Mouse (Mus musculus) hindbrain, embryonic 13.5 days (tissue): ENCODE data around the gene Vwa5b1. TPM values are rescaled to one million over a fixed set of nuclear protein-coding genes. Genes with fewer than 3 reads are reported as not detected.

ENCODE experiments used
- ATAC-seq: fragments of 200-750 bp; cut with Nextera tagmentation; 2 replicates; pipeline ENCODE4 v1.8.0; 2017; ENCODE audit warnings: moderate TSS enrichment; ENCODE audit not compliant: low FRiP score
- H3K27ac ChIP-seq: fragments of 300-500 bp; sonication (generic); 2 replicates; pipeline ENCODE4 v1.5.1; 2015; ENCODE audit warnings: inconsistent platforms, mild to moderate bottlenecking, moderate library complexity
- H3K27me3 ChIP-seq: fragments of 300-500 bp; sonication (generic); 2 replicates; pipeline ENCODE4 v1.6.1; 2015; ENCODE audit warnings: mild to moderate bottlenecking, inconsistent platforms
- H3K36me3 ChIP-seq: fragments of 300-500 bp; sonication (generic); 2 replicates; pipeline ENCODE4 v1.6.1; 2015; ENCODE audit warnings: mild to moderate bottlenecking, inconsistent platforms
- H3K4me1 ChIP-seq: fragments of 300-500 bp; sonication (generic); replicated peaks from 2 replicates; pipeline ENCODE4 v1.6.1; 2015; ENCODE audit warnings: inconsistent platforms
- H3K4me2 ChIP-seq: fragments of 300-500 bp; sonication (generic); 2 replicates; pipeline ENCODE4 v1.6.1; 2015; ENCODE audit warnings: inconsistent platforms, mild to moderate bottlenecking, moderate library complexity
- H3K4me3 ChIP-seq: fragments of 300-500 bp; sonication (generic); 2 replicates; pipeline ENCODE4 v1.5.1; 2015; ENCODE audit warnings: mild to moderate bottlenecking, inconsistent platforms
- H3K9ac ChIP-seq: fragments of 300-500 bp; sonication (generic); 2 replicates; pipeline ENCODE4 v1.6.1; 2015; ENCODE audit warnings: mild to moderate bottlenecking, inconsistent platforms
- H3K9me3 ChIP-seq: fragments of 300-500 bp; sonication (generic); 2 replicates; pipeline ENCODE4 v1.6.1; 2016; ENCODE audit warnings: inconsistent platforms
- WGBS: fragments of 180-500 bp; shearing (Covaris S2); methylation state at CpG from one replicate; pipeline ENCODE4 v1.1.7; 2015; 5-methylcytosine and 5-hydroxymethylcytosine counted together
- polyA plus RNA-seq: library from polyadenylated mRNA; unstranded; fragments of >200 nt; fragmentation: Nextera tagmentation; extraction: Ambion mirVana; gene quantifications from 2 replicates; pipeline ENCODE4 v1.2.1, GENCODE M21; 2015

Gene Vwa5b1
- polyA plus RNA-seq: 1.3 TPM in 2 replicates

GRCm38 (mm10) chr4:138635428-138636145 is at the start of gene Vwa5b1:
Vwa5b1 (minus strand) TSS chr4:138635884.
- Histone ChIP-seq H3K4me3 (no peak within 1 kb of the TSS), H3K27ac (peak within 1 kb of the TSS; percentile 66)
- WGBS: 25% methylated on average over 8 of the region's 8 CpGs

GRCm38 (mm10) chr4:138682760-138683159 is 47.1 kb upstream of the Vwa5b1 start:
- 29% methylated on average over 2 of the region's 2 CpGs for WGBS
- Histone ChIP-seq H3K27me3 (peaks cover 28% of the 10 kb centered on the region), H3K9me3 (no peaks in the 10 kb centered on the region), H3K27ac (peak overlapping the region; percentile 86), H3K4me1 (peaks cover 25% of the 10 kb centered on the region), H3K4me3 (no peak overlapping the region), H3K4me2 (no peak overlapping the region), H3K36me3 (no peaks in the 10 kb centered on the region), H3K9ac (no peak overlapping the region)
- peak; percentile 40; the same call in 1 of the 2 replicates for ATAC-seq

More at GRCm38 (mm10) chr4:138635428-138636145, at the start of gene Vwa5b1:
- peak within 1 kb of the TSS; percentile 35 for H3K4me2 ChIP-seq
- ATAC-seq: peak; percentile 80
- H3K36me3 ChIP-seq: no peaks in the 10 kb centered on the region
- peaks cover 25% of the 10 kb centered on the region for H3K4me1 ChIP-seq
- 0 out of 2 replicates have a peak, but pooled peaks cover 4% of the 10 kb centered on the region for H3K9me3 ChIP-seq
- peak within 1 kb of the TSS; percentile 35; the same call in 1 of the 2 replicates for H3K9ac ChIP-seq
- H3K27me3 ChIP-seq: peaks cover 5% of the 10 kb centered on the region; the same call in 1 of the 2 replicates

- Histone ChIP-seq H3K4me2 (no peak overlapping the region), H3K4me3 (no peak overlapping the region), H3K36me3 (no peaks in the 10 kb centered on the region), H3K27ac (no peak overlapping the region), H3K9ac (no peak overlapping the region), H3K4me1 (peaks cover 28% of the 10 kb centered on the region), H3K9me3 (no peaks in the 10 kb centered on the region), H3K27me3 (peaks cover 30% of the 10 kb centered on the region)
- 81% methylated on average over 4 of the region's 4 CpGs for WGBS
- no peak for ATAC-seq
Observed at GRCm38 (mm10) chr4:138680124-138680523, 44.4 kb upstream of the Vwa5b1 start.

GRCm38 (mm10) chr4:138677579-138677978 is 41.9 kb upstream of the Vwa5b1 start:
- Histone ChIP-seq H3K36me3 (no peaks in the 10 kb centered on the region), H3K9me3 (no peaks in the 10 kb centered on the region), H3K9ac (no peak overlapping the region), H3K4me1 (peaks cover 13% of the 10 kb centered on the region), H3K4me2 (peak overlapping the region; percentile 47), H3K27ac (peak overlapping the region; percentile 72), H3K27me3 (peaks cover 32% of the 10 kb centered on the region), H3K4me3 (peak overlapping the region; percentile 26)
- ATAC-seq: no peak
- 24% methylated on average over 16 of the region's 16 CpGs for WGBS

- Histone ChIP-seq H3K4me3 (no peak overlapping the region), H3K27ac (no peak overlapping the region), H3K9me3 (no peaks in the 10 kb centered on the region), H3K9ac (no peak overlapping the region), H3K27me3 (peaks cover 32% of the 10 kb centered on the region), H3K4me1 (peaks cover 16% of the 10 kb centered on the region), H3K36me3 (no peaks in the 10 kb centered on the region), H3K4me2 (no peak overlapping the region)
- 16% methylated on average over 16 of the region's 16 CpGs for WGBS
- ATAC-seq: no peak
Observed at GRCm38 (mm10) chr4:138676480-138676879, 40.8 kb upstream of the Vwa5b1 start.

GRCm38 (mm10) chr4:138672160-138672559 is 36.5 kb upstream of the Vwa5b1 start:
- Histone ChIP-seq H3K27ac (no peak overlapping the region), H3K4me3 (no peak overlapping the region), H3K27me3 (peaks cover 40% of the 10 kb centered on the region), H3K9me3 (no peaks in the 10 kb centered on the region), H3K4me2 (no peak overlapping the region), H3K4me1 (peaks cover 7% of the 10 kb centered on the region), H3K9ac (no peak overlapping the region), H3K36me3 (no peaks in the 10 kb centered on the region)
- 59% methylated on average over 4 of the region's 4 CpGs for WGBS
- ATAC-seq: no peak

GRCm38 (mm10) chr4:138670093-138670889 is 34.6 kb upstream of the Vwa5b1 start:
- no peak for ATAC-seq
- 84% methylated on average over 11 of the region's 11 CpGs for WGBS
- Histone ChIP-seq H3K9ac (no peak overlapping the region), H3K27me3 (peaks cover 27% of the 10 kb centered on the region; the same call in 1 of the 2 replicates), H3K4me1 (peaks cover 12% of the 10 kb centered on the region), H3K27ac (no peak overlapping the region), H3K4me3 (no peak overlapping the region), H3K36me3 (no peaks in the 10 kb centered on the region), H3K9me3 (no peaks in the 10 kb centered on the region), H3K4me2 (no peak overlapping the region)

- H3K4me2 ChIP-seq: no peak overlapping the region
- H3K36me3 ChIP-seq: no peaks in the 10 kb centered on the region
- WGBS: 77% methylated on average over 10 of the region's 10 CpGs
Observed at GRCm38 (mm10) chr4:138666521-138666920, 30.8 kb upstream of the Vwa5b1 start.

GRCm38 (mm10) chr4:138659936-138660602 is 24.4 kb upstream of the Vwa5b1 start:
- H3K27ac ChIP-seq: no peak overlapping the region
- no peak overlapping the region for H3K4me3 ChIP-seq

More at GRCm38 (mm10) chr4:138666521-138666920, 30.8 kb upstream of the Vwa5b1 start:
- Histone ChIP-seq H3K4me1 (peaks cover 14% of the 10 kb centered on the region; the same call in 1 of the 2 replicates), H3K9ac (no peak overlapping the region), H3K27ac (no peak overlapping the region), H3K27me3 (0 out of 2 replicates have a peak, but pooled peaks cover 11% of the 10 kb centered on the region), H3K9me3 (no peaks in the 10 kb centered on the region), H3K4me3 (no peak overlapping the region)
- no peak for ATAC-seq

GRCm38 (mm10) chr4:138653056-138653455 is 17.4 kb upstream of the Vwa5b1 start:
- H3K4me3 ChIP-seq: no peak overlapping the region
- 14% methylated on average over 6 of the region's 6 CpGs for WGBS
- H3K27me3 ChIP-seq: no peaks in the 10 kb centered on the region
- H3K9ac ChIP-seq: no peak overlapping the region
- H3K9me3 ChIP-seq: no peaks in the 10 kb centered on the region
- H3K4me2 ChIP-seq: no peak overlapping the region
- peak overlapping the region; percentile 53 for H3K27ac ChIP-seq
- peaks cover 24% of the 10 kb centered on the region for H3K4me1 ChIP-seq
- peak; percentile 78 for ATAC-seq
- H3K36me3 ChIP-seq: no peaks in the 10 kb centered on the region

More at GRCm38 (mm10) chr4:138659936-138660602, 24.4 kb upstream of the Vwa5b1 start:
- H3K4me2 ChIP-seq: no peak overlapping the region
- ATAC-seq: no peak
- H3K27me3 ChIP-seq: peaks cover 6% of the 10 kb centered on the region; the same call in 1 of the 2 replicates
- peaks cover 9% of the 10 kb centered on the region; the same call in 1 of the 2 replicates for H3K4me1 ChIP-seq
- 80% methylated on average over 11 of the region's 11 CpGs for WGBS
- no peaks in the 10 kb centered on the region for H3K36me3 ChIP-seq
- no peaks in the 10 kb centered on the region for H3K9me3 ChIP-seq
- no peak overlapping the region for H3K9ac ChIP-seq

- H3K9ac ChIP-seq: no peak overlapping the region
- no peak overlapping the region for H3K4me2 ChIP-seq
- no peak for ATAC-seq
- H3K27me3 ChIP-seq: no peaks in the 10 kb centered on the region
- 82% methylated on average over 4 of the region's 4 CpGs for WGBS
- H3K4me3 ChIP-seq: no peak overlapping the region
- peaks cover 26% of the 10 kb centered on the region for H3K4me1 ChIP-seq
- no peaks in the 10 kb centered on the region for H3K36me3 ChIP-seq
- H3K27ac ChIP-seq: no peak overlapping the region
- H3K9me3 ChIP-seq: no peaks in the 10 kb centered on the region
Observed at GRCm38 (mm10) chr4:138651881-138652280, 16.2 kb upstream of the Vwa5b1 start.
